Mouse (Mus musculus): ENCODE results near the gene Eif4a2. TPM values are rescaled to one million over a fixed set of nuclear protein-coding genes. Genes with fewer than 3 reads are reported as not detected.

The Eif4a2 gene
- total and polyA plus RNA-seq, 3 experiments = 358 to 660 (median 475) TPM

DNA sequence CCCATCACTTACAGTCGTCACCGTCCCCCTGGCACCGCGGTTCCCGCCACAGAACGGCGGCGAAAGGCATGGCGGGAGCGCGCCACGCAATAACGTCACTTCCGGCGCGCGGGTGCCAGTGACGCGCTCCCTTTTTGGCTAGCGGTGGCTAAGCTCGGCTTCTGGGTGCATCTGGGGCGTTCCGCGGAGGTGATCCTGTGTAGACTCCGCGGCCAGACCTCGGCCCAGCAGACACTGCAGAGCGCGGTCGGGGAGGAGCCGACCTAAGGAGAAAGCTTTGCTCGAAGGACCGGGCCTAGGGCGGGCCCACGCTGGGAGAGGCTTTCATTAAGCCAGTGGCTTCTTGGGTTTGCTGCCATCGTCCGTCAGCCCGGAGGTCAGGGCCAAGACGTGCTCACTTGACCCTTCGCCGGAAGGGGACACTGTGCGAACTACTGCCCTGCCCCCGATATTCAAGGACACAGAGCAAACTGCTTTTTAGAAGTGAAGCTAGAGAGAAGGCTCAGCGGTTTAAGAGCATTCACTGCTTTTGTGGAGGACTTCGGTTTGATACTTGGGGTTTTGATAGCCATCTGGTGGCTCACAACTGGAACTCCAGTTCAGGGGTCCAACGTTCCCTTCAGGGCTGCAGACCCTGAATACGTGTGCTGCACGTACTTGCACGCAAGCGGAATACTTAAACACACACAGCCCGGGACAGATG is 20.6 kb downstream of the Eif4a2 start, which contains the start of gene Rfc4 (continued):
- TF ChIP-seq UBTF (IDR thresholded peaks at IDR 0.05; ENCODE audit: low read depth, low read length) = 0 out of 2 replicates have a peak, but pooled peaks have one; percentile 80
- TF ChIP-seq TCF12 (IDR thresholded peaks at IDR 0.05; ENCODE audit: low read depth, low read length) = peak; percentile 95
- TF ChIP-seq USF1 (IDR thresholded peaks at IDR 0.05; ENCODE audit: low read depth, low read length) = no peak
- TF ChIP-seq ZC3H11A (IDR thresholded peaks at IDR 0.05; ENCODE audit: low read depth, low read length) = no peak
- TF ChIP-seq CHD1 (IDR thresholded peaks at IDR 0.05; ENCODE audit: low read depth, low read length) = no peak
- TF ChIP-seq ELF1 (IDR thresholded peaks at IDR 0.05; ENCODE audit: low read depth, low read length) = peak; percentile 74; the same call in 1 of the 2 replicates
- TF ChIP-seq IRF4 (IDR thresholded peaks at IDR 0.05; ENCODE audit: low read depth, low read length) = peak; percentile 69; the same call in 1 of the 2 replicates
- no peak for TF ChIP-seq ZKSCAN1 (IDR thresholded peaks at IDR 0.05; ENCODE audit: borderline replicate concordance, low read depth, low read length)
- peak; percentile 99 for TF ChIP-seq E2F4 (IDR thresholded peaks at IDR 0.05; ENCODE audit: insufficient replicate concordance, low read depth, low read length)
- TF ChIP-seq MAZ (IDR thresholded peaks at IDR 0.05; ENCODE audit: low read depth, low read length) = no peak
- TF ChIP-seq GABPA (IDR thresholded peaks at IDR 0.05; ENCODE audit: insufficient replicate concordance, low read depth, low read length) = peak; percentile 47; the same call in 1 of the 2 replicates
- no peak for TF ChIP-seq ZNF384 (IDR thresholded peaks at IDR 0.05; ENCODE audit: low read depth, low read length)
- no peak for TF ChIP-seq JUN (IDR thresholded peaks at IDR 0.05; ENCODE audit: insufficient read depth, low read depth, low read length)
- peak; percentile 87 for TF ChIP-seq MEF2A (IDR thresholded peaks at IDR 0.05; ENCODE audit: borderline replicate concordance, low read depth, low read length)
- TF ChIP-seq SMC3 (IDR thresholded peaks at IDR 0.05; ENCODE audit: low read depth, low read length) = peak; percentile 39

- Histone ChIP-seq H3K4me2 (ENCODE audit: insufficient read depth, low read depth, poor library complexity, severe bottlenecking) (no peak overlapping the region), H3K4me3 (replicated peaks in 1 of 3; ENCODE audit: low read depth in 2 of 3, low read length in 2 of 3, poor library complexity in 1 of 3) (no peak overlapping the region), H3K4me1 (ENCODE audit: control insufficient read depth in 1 of 2, insufficient read depth in 2 of 2) (peaks cover 5 to 36% of the 10 kb centered on the region in 2 experiments; a peak in 2 of 4 replicates), H3K9ac (ENCODE audit: insufficient read depth, low read depth) (no peak overlapping the region), H3K27ac (ENCODE audit: insufficient read depth, low read depth) (no peak overlapping the region), H3K79me2 (replicated peaks; ENCODE audit: control insufficient read depth, extremely low read depth, insufficient read depth, poor library complexity, severe bottlenecking) (peaks cover 21% of the 10 kb centered on the region), H3K27me3 (replicated peaks) (no peaks in the 10 kb centered on the region), H3K36me3 (replicated peaks in 1 of 2; ENCODE audit: control insufficient read depth in 1 of 2, insufficient read depth in 1 of 2, low read length in 1 of 2) (peaks cover 0 to 17% of the 10 kb centered on the region in 2 experiments), H3K9me3 (replicated peaks; ENCODE audit: low read length) (no peaks in the 10 kb centered on the region)
- dilution Hi-C loops (cut with MboI; ENCODE audit: extremely low pct_ligation_motif_present, extremely low pct_unique_long_range_greater_than_20kb, low sequenced_read_pairs) = no loop called here
- TF ChIP-seq MEF2A (IDR thresholded peaks at IDR 0.05; ENCODE audit: borderline replicate concordance, low read depth, low read length) (no peak), E2F4 (IDR thresholded peaks at IDR 0.05; ENCODE audit: insufficient replicate concordance, low read depth, low read length) (no peak), POLR2AphosphoS2 (IDR thresholded peaks at IDR 0.05; ENCODE audit: low read depth, low read length) (0 out of 2 replicates have a peak, but pooled peaks have one; percentile 37)
- in situ Hi-C loops (cut with MboI; ENCODE audit: low pct_ligation_motif_present, low pct_unique_long_range_greater_than_20kb, low sequenced_read_pairs) = no loop called here
- DNase-seq (ENCODE audit: extremely low read depth) = no peak
Measured at GRCm38 (mm10) chr16:23130303-23130702, 23.1 kb downstream of the Eif4a2 start.
